Mouse (Mus musculus) small intestine, adult 2 months (tissue): Measurements from ENCODE around the gene Fam53b. TPM values are rescaled to one million over a fixed set of nuclear protein-coding genes. Genes with fewer than 3 reads are reported as not detected.

ENCODE experiments used
- H3K27ac ChIP-seq: fragments of 200-500 bp; 2 replicates; pipeline ENCODE4 v1.5.1; 2012; ENCODE audit warnings: low read depth, low read length, control low read depth, inconsistent platforms; ENCODE audit not compliant: insufficient read depth
- H3K27me3 ChIP-seq: fragments of 200-500 bp; 2 replicates; pipeline ENCODE4 v1.6.1; 2012; ENCODE audit warnings: mild to moderate bottlenecking, moderate library complexity, low read length, inconsistent platforms; ENCODE audit not compliant: control insufficient read depth, insufficient read depth
- H3K36me3 ChIP-seq: fragments of 200-500 bp; 2 replicates; pipeline ENCODE4 v1.6.1; 2012; ENCODE audit warnings: mild to moderate bottlenecking, low read length, control low read depth, inconsistent platforms; ENCODE audit not compliant: control insufficient read depth, insufficient read depth
- H3K4me1 ChIP-seq: fragments of 200-500 bp; 2 replicates; pipeline ENCODE4 v1.6.1; 2012; ENCODE audit warnings: low read length, inconsistent platforms, mixed read lengths; ENCODE audit not compliant: control insufficient read depth, insufficient read depth, insufficient read length
- H3K4me3 ChIP-seq: fragments of 200-500 bp; 2 replicates; pipeline ENCODE4 v1.5.1; 2012; ENCODE audit warnings: low read depth, mild to moderate bottlenecking, control low read depth, inconsistent platforms, low read length, moderate library complexity
- CTCF ChIP-seq: fragments of 200-500 bp; IDR thresholded peaks from 2 replicates; pipeline ENCODE4 v1.5.1; 2012; ENCODE audit warnings: low read depth, mild to moderate bottlenecking, control low read depth, inconsistent platforms, low read length, moderate library complexity, mixed read lengths; ENCODE audit not compliant: insufficient replicate concordance, insufficient read length; ENCODE audit errors: extremely low read depth
- POLR2A ChIP-seq: fragments of 200-500 bp; IDR thresholded peaks from 2 replicates; pipeline ENCODE4 v1.6.1; 2012; ENCODE audit warnings: low read depth, mild to moderate bottlenecking, control low read depth, inconsistent platforms, low read length, moderate library complexity
- WGBS: fragments of 180-500 bp; shearing (Covaris S2); methylation state at CpG from one replicate; pipeline ENCODE4 v1.1.7; 2018; 5-methylcytosine and 5-hydroxymethylcytosine counted together
- polyA plus RNA-seq: library from polyadenylated mRNA; depleted of rRNA; stranded (reverse); fragments of >200 nt; gene quantifications from 2 replicates; pipeline ENCODE4 v1.2.3, GENCODE M21; 2012

The Fam53b gene
- polyA plus RNA-seq, 1 experiment: 55.7 TPM

- 0 out of 2 replicates have a peak overlapping the region, but pooled peaks have one; percentile 6 for H3K27ac ChIP-seq
- no peak for TF ChIP-seq POLR2A
- TF ChIP-seq CTCF: no peak
- peaks cover 3% of the 10 kb centered on the region; the same call in 1 of the 2 replicates for H3K36me3 ChIP-seq
- H3K4me3 ChIP-seq: no peak overlapping the region
- H3K27me3 ChIP-seq: no peaks in the 10 kb centered on the region
- WGBS: 51% methylated on average over 5 of the region's 5 CpGs
- H3K4me1 ChIP-seq: peaks cover 59% of the 10 kb centered on the region
Measured at GRCm38 (mm10) chr7:132801509-132801908, 12.2 kb downstream of the Fam53b start.

DNA sequence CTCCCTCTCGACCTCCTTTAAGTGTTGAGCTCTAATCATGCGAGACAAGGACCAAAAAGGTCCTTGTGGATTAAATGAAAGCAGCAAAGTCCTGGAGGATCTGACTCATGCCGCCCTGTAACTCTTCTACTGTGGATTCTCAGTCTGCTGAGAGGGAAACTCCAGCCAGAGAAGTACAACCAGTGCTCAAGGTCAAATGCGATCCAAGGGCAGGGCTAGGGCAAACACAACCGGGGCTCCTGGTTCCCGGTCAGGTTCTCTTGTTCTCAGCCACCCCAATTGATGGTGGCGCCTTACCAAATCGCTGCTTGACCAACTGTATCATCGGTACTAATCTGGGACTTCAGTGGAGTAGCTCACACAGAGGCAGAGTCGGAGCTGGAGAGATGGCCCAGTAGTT lies 12.8 kb downstream of the Fam53b start:
- 71% methylated on average over 10 of the region's 10 CpGs for WGBS
- Histone ChIP-seq H3K27ac (no peak overlapping the region), H3K36me3 (peaks cover 3% of the 10 kb centered on the region; the same call in 1 of the 2 replicates), H3K4me1 (peaks cover 56% of the 10 kb centered on the region), H3K4me3 (no peak overlapping the region), H3K27me3 (no peaks in the 10 kb centered on the region)
- TF ChIP-seq POLR2A (no peak), CTCF (no peak)

GRCm38 (mm10) chr7:132799119-132800016 lies 14.3 kb downstream of the Fam53b start:
- H3K4me3 ChIP-seq: no peak overlapping the region
- H3K27ac ChIP-seq: peak overlapping the region; percentile 10; the same call in 1 of the 2 replicates
- 86% methylated on average over 5 of the region's 5 CpGs for WGBS
- peaks cover 3% of the 10 kb centered on the region; the same call in 1 of the 2 replicates for H3K36me3 ChIP-seq
- TF ChIP-seq POLR2A (no peak), CTCF (no peak)
- no peaks in the 10 kb centered on the region for H3K27me3 ChIP-seq
- peaks cover 43% of the 10 kb centered on the region for H3K4me1 ChIP-seq

- Histone ChIP-seq H3K4me1 (peaks cover 31% of the 10 kb centered on the region), H3K4me3 (no peak overlapping the region), H3K27ac (no peak overlapping the region), H3K36me3 (peaks cover 3% of the 10 kb centered on the region; the same call in 1 of the 2 replicates), H3K27me3 (no peaks in the 10 kb centered on the region)
- no peak for TF ChIP-seq POLR2A
- TF ChIP-seq CTCF: no peak
- WGBS: 90% methylated on average over 5 of the region's 5 CpGs
Measured at GRCm38 (mm10) chr7:132795141-132795540, 18.5 kb downstream of the Fam53b start.

DNA sequence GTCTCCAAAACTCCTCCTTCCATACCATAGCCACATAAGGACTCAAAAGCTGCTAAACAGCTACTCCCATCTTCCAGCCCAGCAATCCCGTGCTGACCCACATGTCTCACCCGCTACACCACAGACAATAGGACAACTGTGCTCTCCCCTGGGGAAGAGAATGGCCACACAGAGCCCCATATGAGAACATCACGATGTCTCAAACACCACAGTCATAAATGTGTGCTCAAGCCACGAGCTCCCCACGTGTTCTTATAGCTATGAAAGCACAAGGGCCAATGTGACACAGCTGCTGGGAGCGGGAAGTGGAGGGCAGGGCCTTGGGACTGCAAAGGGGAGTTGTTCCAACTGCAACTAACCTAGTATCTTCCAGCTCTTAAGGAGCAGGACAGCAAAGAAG lies 20.2 kb downstream of the Fam53b start:
- 0 out of 2 replicates have a peak, but pooled peaks cover under 1% of the 10 kb centered on the region for H3K36me3 ChIP-seq
- H3K4me1 ChIP-seq: peaks cover 32% of the 10 kb centered on the region
- H3K4me3 ChIP-seq: no peak overlapping the region
- TF ChIP-seq CTCF (no peak), POLR2A (no peak)
- 18% methylated on average over 6 of the region's 6 CpGs for WGBS
- H3K27me3 ChIP-seq: no peaks in the 10 kb centered on the region
- peak overlapping the region; percentile 38; the same call in 1 of the 2 replicates for H3K27ac ChIP-seq

GRCm38 (mm10) chr7:132790447-132791219 lies 23.1 kb downstream of the Fam53b start:
- Histone ChIP-seq H3K4me1 (peaks cover 56% of the 10 kb centered on the region), H3K27me3 (no peaks in the 10 kb centered on the region), H3K36me3 (no peaks in the 10 kb centered on the region), H3K27ac (peak overlapping the region; percentile 84), H3K4me3 (no peak overlapping the region)
- no peak for TF ChIP-seq POLR2A
- no peak for TF ChIP-seq CTCF
- 56% methylated on average over 14 of the region's 14 CpGs for WGBS
